Mouse (Mus musculus) heart, adult 11 months (tissue): ENCODE measurements around the gene Bola1.
A peak's percentile ranks its signal among the peaks of the same experiment; 100 is the strongest.
"Not testable (repeated sequence)": the region's sequence is repeated elsewhere in the genome, so short reads cannot be mapped to it uniquely, and the experiment has no call there.

Experiments
- DNase-seq: peaks from one replicate; pipeline ENCODE4 v3.0.0; 2022

The Bola1 gene

GRCm38 (mm10) chr3:96178427-96178826, 41.1 kb downstream of the Bola1 start:
- no peak for DNase-seq

- no peak for DNase-seq
Measured at GRCm38 (mm10) chr3:96175251-96175650, 44.3 kb downstream of the Bola1 start.

- DNase-seq: not testable (repeated sequence)
Measured at GRCm38 (mm10) chr3:96174042-96174441, 45.5 kb downstream of the Bola1 start.

- no peak for DNase-seq
Measured at GRCm38 (mm10) chr3:96173185-96173584, 46.3 kb downstream of the Bola1 start.

DNA sequence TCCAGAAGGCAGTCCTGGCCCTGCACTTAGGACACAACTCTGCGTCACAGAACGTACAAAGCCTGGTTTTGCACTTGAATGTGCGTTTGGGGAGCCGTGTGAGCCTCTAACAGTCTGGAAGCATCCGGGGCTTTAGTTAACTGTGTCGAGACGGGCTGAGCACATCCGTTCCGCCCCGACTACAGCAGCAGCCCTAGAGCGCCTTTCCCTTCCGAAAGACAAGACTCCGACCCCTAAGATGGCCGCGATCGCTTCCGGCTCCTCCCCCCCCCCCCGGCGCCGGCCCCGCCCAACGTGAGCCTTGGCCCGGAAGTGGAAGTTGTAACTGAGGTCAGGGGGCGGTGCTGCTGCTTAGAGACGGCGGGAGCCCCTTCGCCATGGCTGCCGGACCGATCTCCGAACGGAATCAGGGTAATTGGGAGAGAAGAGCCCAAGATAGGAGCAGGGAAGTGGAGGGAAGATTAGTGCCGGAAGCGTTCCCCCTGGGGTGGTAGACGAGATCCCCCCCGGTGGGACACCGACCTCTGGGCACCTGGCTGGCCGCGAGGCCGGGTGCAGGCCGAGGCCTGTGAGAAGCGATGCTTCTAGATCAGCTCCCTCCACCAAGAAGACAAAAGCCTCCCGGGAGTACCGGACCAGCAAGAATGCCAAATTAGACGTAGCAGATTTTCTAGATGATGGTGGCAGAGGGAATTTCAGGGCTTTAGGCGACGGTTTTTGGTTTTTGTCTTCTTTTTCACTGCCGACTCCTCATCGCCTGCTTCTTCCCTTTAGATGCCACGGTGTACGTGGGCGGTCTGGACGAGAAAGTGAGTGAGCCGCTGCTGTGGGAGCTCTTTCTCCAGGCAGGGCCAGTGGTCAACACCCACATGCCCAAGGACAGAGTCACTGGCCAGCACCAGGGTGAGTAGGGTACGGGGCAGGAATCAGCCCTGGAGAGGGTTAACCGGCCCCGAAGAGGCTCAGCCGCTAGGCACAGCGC, 47.0 kb downstream of the Bola1 start, which contains the start of gene Sf3b4:
TSS of gene Sf3b4 (plus strand) at position 136 of the 982 bp plus-strand sequence.
- peak; percentile 99 for DNase-seq

GRCm38 (mm10) chr3:96171583-96172196, 47.8 kb downstream of the Bola1 start:
- no peak for DNase-seq

DNA sequence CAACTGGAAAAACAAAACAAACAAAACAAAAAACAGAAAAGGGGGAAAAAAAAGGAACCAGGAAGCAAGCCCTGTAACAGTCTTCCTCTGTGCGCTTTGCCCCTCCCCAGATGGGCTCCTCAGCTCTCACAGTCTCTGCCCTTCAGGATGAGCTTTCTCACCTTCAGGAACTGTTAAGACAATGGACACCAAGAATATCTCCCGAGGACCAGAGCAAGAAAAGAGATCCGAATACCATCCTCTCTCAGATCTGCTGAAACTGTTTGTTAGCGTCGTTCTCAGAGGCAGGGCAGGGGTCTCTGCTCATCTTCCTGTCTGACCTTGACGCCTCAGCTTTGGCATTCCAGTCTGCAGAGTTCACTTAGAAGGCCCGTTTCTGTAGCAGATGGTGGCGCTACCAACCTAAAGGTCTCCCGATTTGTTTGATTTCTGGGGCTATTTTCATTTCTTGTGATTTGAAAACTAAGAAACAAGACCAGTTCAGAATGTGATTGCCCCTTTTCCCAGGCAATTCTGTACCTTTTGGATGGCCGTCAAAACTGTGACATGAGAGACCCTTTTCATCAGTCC, 48.4 kb downstream of the Bola1 start:
- DNase-seq: no peak

GRCm38 (mm10) chr3:96170276-96170675, 49.2 kb downstream of the Bola1 start:
- no peak for DNase-seq

GRCm38 (mm10) chr3:96168466-96169158, 50.9 kb downstream of the Bola1 start:
- DNase-seq: peak; percentile 94

DNA sequence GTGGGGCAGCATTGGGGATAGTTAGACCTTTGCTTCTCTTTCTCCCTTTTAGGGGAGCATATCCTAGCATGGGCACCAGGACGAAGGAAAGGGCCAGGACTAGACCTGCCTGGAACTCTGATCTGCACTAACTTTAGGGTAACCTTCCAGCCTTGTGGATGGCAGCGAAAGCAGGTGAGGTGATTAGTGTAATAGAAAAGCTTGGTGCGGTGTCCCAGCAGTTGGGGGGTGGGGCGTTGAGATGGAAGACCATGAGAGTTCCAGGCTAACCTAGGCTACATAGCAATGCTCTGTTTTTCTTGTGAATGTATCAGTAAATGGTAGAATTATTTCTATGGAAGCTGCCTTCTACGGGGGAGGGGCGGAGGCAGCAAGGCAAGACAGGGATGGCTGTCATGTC, 56.5 kb downstream of the Bola1 start:
- peak; percentile 90 for DNase-seq

- DNase-seq: peak; percentile 97
Measured at GRCm38 (mm10) chr3:96161869-96162840, 57.4 kb downstream of the Bola1 start, which contains the start of gene Mtmr11. Mtmr11 (plus strand) TSS chr3:96162004.

DNA sequence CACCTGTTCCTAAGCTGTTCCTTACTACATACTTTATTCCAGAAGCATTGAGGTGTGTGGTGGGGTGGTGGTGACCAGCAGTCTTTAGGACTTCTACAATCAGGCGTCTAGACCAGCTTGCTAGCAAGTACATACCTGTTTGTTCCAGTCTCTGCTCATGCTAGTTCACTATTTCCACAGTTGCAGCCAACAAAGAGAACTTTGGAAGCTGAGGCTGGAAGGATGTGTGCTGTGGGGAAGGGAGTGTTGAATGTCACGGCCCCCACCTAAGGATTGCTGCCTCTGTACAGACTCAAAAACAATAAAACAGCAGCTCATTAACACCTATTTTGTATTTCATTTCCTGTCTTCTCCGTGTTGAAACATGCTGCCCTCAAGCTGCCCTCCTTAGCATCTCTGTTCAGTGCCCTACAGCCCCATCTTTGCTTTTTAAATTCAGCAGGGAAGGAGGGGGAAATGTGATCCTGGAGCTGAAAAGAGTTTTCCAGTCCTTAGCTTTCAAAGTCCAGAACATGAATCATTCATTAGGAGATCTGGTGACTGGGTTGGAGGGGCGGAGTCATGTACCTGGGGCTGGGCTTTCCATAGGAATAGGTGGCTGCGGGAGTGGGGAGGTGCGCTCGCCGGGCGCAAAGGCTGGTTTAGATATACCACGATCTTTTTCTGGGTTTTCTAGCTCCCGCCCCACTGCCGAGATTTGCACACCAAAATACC, 58.5 kb downstream of the Bola1 start:
- peak; percentile 96 for DNase-seq

DNA sequence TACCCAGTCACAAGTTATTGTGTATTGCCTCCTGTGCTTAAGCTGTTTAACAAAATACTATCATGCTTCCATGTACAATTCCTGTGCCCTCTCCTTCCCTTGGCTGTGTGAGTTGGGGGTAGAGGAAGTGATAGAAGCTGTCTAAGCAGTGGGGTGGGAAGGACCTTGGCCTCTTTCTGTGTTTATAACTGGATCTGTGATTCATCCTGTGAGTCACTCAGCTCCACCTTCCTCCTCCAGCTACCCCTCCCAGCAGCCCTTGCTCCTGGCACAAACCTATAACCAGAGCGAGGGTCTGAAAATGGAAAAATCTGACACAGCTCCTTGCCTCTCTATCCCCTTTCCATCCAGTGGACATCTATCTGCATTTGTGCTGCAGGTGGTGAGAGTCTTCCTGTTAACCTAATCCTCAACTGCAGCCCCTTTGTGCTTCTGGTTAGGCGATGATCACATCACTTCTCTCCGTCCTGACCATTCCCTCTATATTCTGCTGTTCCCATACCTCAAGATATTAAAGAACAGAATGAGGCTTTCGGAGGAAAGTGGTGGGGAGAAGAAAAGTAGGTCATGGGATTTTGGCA, 59.2 kb downstream of the Bola1 start:
- DNase-seq: peak; percentile 98

DNA sequence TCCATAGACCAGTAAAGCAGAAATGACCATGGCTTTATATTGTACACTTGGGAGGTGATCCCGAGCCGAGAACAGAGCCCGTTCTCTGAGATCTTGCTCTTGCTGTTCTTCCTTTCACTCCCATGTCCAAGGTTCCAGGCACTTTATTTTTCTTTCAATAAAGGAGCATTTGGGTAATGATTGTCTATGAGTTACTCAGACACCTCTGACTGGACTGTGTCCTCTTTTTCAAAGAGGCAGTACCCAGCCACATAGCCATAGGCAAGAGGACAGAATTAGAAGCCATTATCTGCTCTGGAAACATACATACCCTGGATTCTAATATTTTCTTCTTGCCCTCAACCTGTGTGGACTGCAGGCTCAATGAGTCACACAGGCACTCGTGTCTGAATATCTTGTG, 59.7 kb downstream of the Bola1 start:
- no peak for DNase-seq

- peak; percentile 91 for DNase-seq
Measured at GRCm38 (mm10) chr3:96155501-96155900, 64.0 kb downstream of the Bola1 start.

GRCm38 (mm10) chr3:96152611-96153010, 66.9 kb downstream of the Bola1 start:
- DNase-seq: peak; percentile 85

GRCm38 (mm10) chr3:96151836-96152235, 67.7 kb downstream of the Bola1 start:
- DNase-seq: peak; percentile 91

GRCm38 (mm10) chr3:96147950-96148349, 71.6 kb downstream of the Bola1 start:
- DNase-seq: peak; percentile 92
